Mouse (Mus musculus) MEL (cell line): ENCODE results near the gene Arhgdia. TPM values are rescaled to one million over a fixed set of nuclear protein-coding genes. Genes with fewer than 3 reads are reported as not detected.
A peak's percentile ranks its signal among the peaks of the same experiment; 100 is the strongest.

Experiments
- DNase-seq: peaks from one replicate; pipeline ENCODE4 v3.0.0; 2011; ENCODE audit warnings: low read depth, low spot score
- H3K27ac ChIP-seq: 2 replicates; pipeline ENCODE4 v1.5.1; 2012; ENCODE audit warnings: low read depth, mild to moderate bottlenecking, control low read depth, low read length, moderate library complexity; ENCODE audit not compliant: control insufficient read depth
- H3K27me3 ChIP-seq, 2 experiments: fragments of 150-350 bp in 1 of 2; sonication (generic) in 1 of 2; 2 replicates each; pipeline ENCODE4 v1.6.1; 2012; ENCODE audit warnings: low read length in 2 of 2, mild to moderate bottlenecking in 2 of 2, improper control_type of control experiment in 1 of 2, moderate library complexity in 1 of 2; ENCODE audit not compliant: insufficient read depth in 2 of 2, control insufficient read depth in 1 of 2
- H3K36me3 ChIP-seq, 2 experiments: 2 replicates each; pipeline ENCODE4 v1.6.1; 2012 to 2014; ENCODE audit warnings: low read length in 2 of 2, improper control_type of control experiment in 1 of 2, inconsistent platforms in 1 of 2, mild to moderate bottlenecking in 1 of 2; ENCODE audit not compliant: insufficient read depth in 2 of 2, control insufficient read depth in 1 of 2
- H3K4me1 ChIP-seq, 2 experiments: fragments of 150-350 bp in 1 of 2; sonication (generic) in 1 of 2; 2 replicates each; pipeline ENCODE4 v1.6.1; 2012; ENCODE audit warnings: low read length in 2 of 2, improper control_type of control experiment in 1 of 2, mild to moderate bottlenecking in 1 of 2; ENCODE audit not compliant: insufficient read depth in 2 of 2, control insufficient read depth in 1 of 2
- H3K4me3 ChIP-seq, 2 experiments: fragments of 150-350 bp in 1 of 2; sonication (generic) in 1 of 2; 2 replicates each; pipeline ENCODE4 v1.5.1; 2012; ENCODE audit warnings: low read depth in 2 of 2, low read length in 2 of 2, mild to moderate bottlenecking in 2 of 2, moderate library complexity in 2 of 2, control low read depth in 1 of 2, improper control_type of control experiment in 1 of 2; ENCODE audit not compliant: control insufficient read depth in 1 of 2, insufficient read depth in 1 of 2
- H3K79me2 ChIP-seq: 2 replicates; pipeline ENCODE4 v1.6.1; 2012; ENCODE audit warnings: mild to moderate bottlenecking, low read length, moderate library complexity; ENCODE audit not compliant: control insufficient read depth, poor library complexity, insufficient read depth
- H3K9ac ChIP-seq: 2 replicates; pipeline ENCODE4 v1.6.1; 2012; ENCODE audit warnings: low read depth, mild to moderate bottlenecking, control low read depth, low read length, moderate library complexity; ENCODE audit not compliant: control insufficient read depth, poor library complexity, severe bottlenecking
- H3K9me3 ChIP-seq: fragments of 150-350 bp; sonication (generic); replicated peaks from 2 replicates; pipeline ENCODE4 v1.6.1; 2012; ENCODE audit warnings: mild to moderate bottlenecking, low read length, improper control_type of control experiment, moderate library complexity; ENCODE audit not compliant: insufficient read depth
- BHLHE40 ChIP-seq: IDR thresholded peaks from 2 replicates; pipeline ENCODE4 v1.6.1; 2012; ENCODE audit warnings: low read depth, mild to moderate bottlenecking, inconsistent platforms, low read length, improper control_type of control experiment, borderline replicate concordance
- CHD1 ChIP-seq: IDR thresholded peaks from 2 replicates; pipeline ENCODE4 v1.6.1; 2012; ENCODE audit warnings: low read depth, mild to moderate bottlenecking, inconsistent platforms, low read length, improper control_type of control experiment
- CTCF ChIP-seq, 3 experiments: IDR thresholded peaks in 2 of 3; conservative IDR thresholded peaks in 1 of 3; 2 replicates each; pipeline ENCODE4 v1.5.1; 2011 to 2012; ENCODE audit warnings: low read length in 3 of 3, low read depth in 2 of 3, mild to moderate bottlenecking in 2 of 3, improper control_type of control experiment in 1 of 3, inconsistent platforms in 1 of 3, mixed read lengths in 1 of 3, moderate library complexity in 1 of 3; ENCODE audit not compliant: control insufficient read depth in 1 of 3, insufficient read depth in 1 of 3, poor library complexity in 1 of 3, severe bottlenecking in 1 of 3
- ELF1 ChIP-seq: IDR thresholded peaks from 2 replicates; pipeline ENCODE4 v1.6.1; 2014; ENCODE audit warnings: low read depth, mild to moderate bottlenecking, inconsistent platforms, low read length, improper control_type of control experiment, moderate library complexity
- ETS1 ChIP-seq: IDR thresholded peaks from 2 replicates; pipeline ENCODE4 v1.6.1; 2012; ENCODE audit warnings: low read depth, mild to moderate bottlenecking, inconsistent platforms, low read length, improper control_type of control experiment, moderate library complexity
- GABPA ChIP-seq: IDR thresholded peaks from 2 replicates; pipeline ENCODE4 v1.6.1; 2012; ENCODE audit warnings: low read depth, mild to moderate bottlenecking, inconsistent platforms, low read length, improper control_type of control experiment, moderate library complexity
- HCFC1 ChIP-seq: IDR thresholded peaks from 2 replicates; pipeline ENCODE4 v1.6.1; 2012; ENCODE audit warnings: low read depth, mild to moderate bottlenecking, inconsistent platforms, low read length, improper control_type of control experiment, moderate library complexity
- KAT2A ChIP-seq: conservative IDR thresholded peaks from 2 replicates; pipeline ENCODE4 v1.6.1; 2012; ENCODE audit warnings: low read depth, low read length, improper control_type of control experiment, inconsistent platforms
- MAX ChIP-seq: IDR thresholded peaks from 2 replicates; pipeline ENCODE4 v1.6.1; 2011; ENCODE audit warnings: low read length, improper control_type of control experiment
- MAZ ChIP-seq: IDR thresholded peaks from 2 replicates; pipeline ENCODE4 v1.6.1; 2012; ENCODE audit warnings: low read depth, mild to moderate bottlenecking, inconsistent platforms, low read length, improper control_type of control experiment
- MXI1 ChIP-seq: IDR thresholded peaks from 2 replicates; pipeline ENCODE4 v1.6.1; 2011; ENCODE audit warnings: mild to moderate bottlenecking, low read depth, low read length, improper control_type of control experiment
- NRF1 ChIP-seq: IDR thresholded peaks from 2 replicates; pipeline ENCODE4 v1.6.1; 2014; ENCODE audit warnings: low read depth, mild to moderate bottlenecking, inconsistent platforms, low read length, improper control_type of control experiment, moderate library complexity; ENCODE audit not compliant: poor library complexity, insufficient read depth, severe bottlenecking
- POLR2A ChIP-seq, 2 experiments: IDR thresholded peaks; 2 replicates each; pipeline ENCODE4 v1.6.1; 2011 to 2012; ENCODE audit warnings: low read length in 2 of 2, mild to moderate bottlenecking in 2 of 2, control low read depth in 1 of 2, improper control_type of control experiment in 1 of 2, low read depth in 1 of 2, moderate library complexity in 1 of 2; ENCODE audit not compliant: control insufficient read depth in 1 of 2, insufficient read depth in 1 of 2, poor library complexity in 1 of 2
- POLR2AphosphoS2 ChIP-seq: IDR thresholded peaks from 2 replicates; pipeline ENCODE4 v1.6.1; 2011; ENCODE audit warnings: low read length, improper control_type of control experiment
- POLR2AphosphoS5 ChIP-seq: IDR thresholded peaks from 2 replicates; pipeline ENCODE4 v1.6.1; 2012; ENCODE audit warnings: low read depth, borderline replicate concordance, mild to moderate bottlenecking, inconsistent platforms, low read length, moderate library complexity, mixed read lengths
- SIN3A ChIP-seq: IDR thresholded peaks from 2 replicates; pipeline ENCODE4 v1.6.1; 2012; ENCODE audit warnings: low read length, improper control_type of control experiment, inconsistent platforms
- TAL1 ChIP-seq: IDR thresholded peaks from 2 replicates; pipeline ENCODE4 v1.6.1; 2012; ENCODE audit warnings: mild to moderate bottlenecking, inconsistent platforms, low read length, moderate library complexity, mixed read lengths
- TCF12 ChIP-seq: IDR thresholded peaks from 2 replicates; pipeline ENCODE4 v1.6.1; 2014; ENCODE audit warnings: low read depth, mild to moderate bottlenecking, inconsistent platforms, low read length, improper control_type of control experiment, moderate library complexity
- ZC3H11A ChIP-seq: IDR thresholded peaks from 2 replicates; pipeline ENCODE4 v1.6.1; 2012; ENCODE audit warnings: low read depth, mild to moderate bottlenecking, inconsistent platforms, low read length, improper control_type of control experiment
- ZKSCAN1 ChIP-seq: IDR thresholded peaks from 2 replicates; pipeline ENCODE4 v1.6.1; 2012; ENCODE audit warnings: low read depth, mild to moderate bottlenecking, inconsistent platforms, low read length, improper control_type of control experiment, moderate library complexity
- ZMIZ1 ChIP-seq: IDR thresholded peaks from 2 replicates; pipeline ENCODE4 v1.6.1; 2012; ENCODE audit warnings: low read depth, mild to moderate bottlenecking, inconsistent platforms, low read length, improper control_type of control experiment, moderate library complexity
- polyA plus RNA-seq, 2 experiments: library from polyadenylated mRNA; stranded (reverse) in 1 of 2; unstranded in 1 of 2; fragments of >175 nt in 1 of 2; fragments of >200 nt in 1 of 2; gene quantifications; 2 replicates each; pipeline versions ENCODE4 v1.2.1 to v1.2.4; 2012; ENCODE audit warnings: low replicate concordance in 2 of 2, low read depth in 1 of 2; ENCODE audit not compliant: insufficient read length in 2 of 2, insufficient read depth in 1 of 2, missing spikeins in 1 of 2
- total RNA-seq: library from RNA; depleted of rRNA; stranded (reverse); fragments of 300-350 nt; gene quantifications from 2 replicates; pipeline ENCODE4 v1.2.3, GENCODE M21; 2012

The Arhgdia gene
- total and polyA plus RNA-seq, 3 experiments, result 364 to 821 (median 601) TPM

DNA sequence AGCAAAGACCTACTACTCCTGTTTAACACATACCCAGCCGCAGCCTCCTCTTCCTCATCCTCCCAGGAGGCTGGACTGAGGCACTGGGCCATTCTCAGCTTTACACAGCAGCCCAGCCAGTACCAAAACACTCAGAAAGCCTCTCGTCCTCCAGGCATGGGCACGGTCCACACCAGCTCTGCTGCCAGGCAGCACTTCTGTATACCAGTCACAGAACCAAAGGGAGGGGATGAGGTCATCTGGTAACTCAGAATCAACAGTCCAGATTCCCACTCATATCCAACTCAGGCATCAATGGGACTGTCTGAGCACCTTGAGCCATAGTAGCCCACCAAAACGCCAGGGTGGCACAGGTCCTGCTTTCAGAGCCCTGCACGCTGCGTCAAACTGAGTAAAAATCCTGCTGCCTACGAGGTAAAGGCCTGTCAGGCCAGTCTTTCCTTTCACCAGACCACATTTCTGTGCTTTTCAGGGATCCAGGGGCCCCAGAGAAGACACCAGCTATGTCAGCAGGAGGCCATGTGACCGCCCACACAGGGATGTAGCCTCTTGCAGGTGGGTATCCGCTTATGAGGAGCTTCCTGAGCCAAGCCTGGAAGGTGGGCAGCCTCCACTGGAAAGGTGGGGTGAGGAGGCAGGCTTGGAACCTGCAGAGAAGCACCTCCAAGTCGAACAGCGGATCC lies 45.5 kb upstream of the Arhgdia start:
- Histone ChIP-seq H3K79me2 (peaks cover 58% of the 10 kb centered on the region), H3K4me1 (peaks cover 18 to 35% of the 10 kb centered on the region in 2 experiments), H3K9me3 (no peaks in the 10 kb centered on the region), H3K36me3 (peaks cover 3 to 31% of the 10 kb centered on the region in 2 experiments), H3K27me3 (no peaks in the 10 kb centered on the region), H3K4me3 (no peak overlapping the region), H3K9ac (no peak overlapping the region), H3K27ac (no peak overlapping the region)
- DNase-seq, result no peak
- TF ChIP-seq POLR2A (IDR thresholded peaks at IDR 0.05; ENCODE audit: control insufficient read depth in 1 of 2, insufficient read depth in 1 of 2, low read depth in 1 of 2, low read length in 2 of 2, poor library complexity in 1 of 2) (peak in 1 of 2 experiments; percentile 40; a peak in 2 of 4 replicates), SIN3A (no peak), ZMIZ1 (no peak)

DNA sequence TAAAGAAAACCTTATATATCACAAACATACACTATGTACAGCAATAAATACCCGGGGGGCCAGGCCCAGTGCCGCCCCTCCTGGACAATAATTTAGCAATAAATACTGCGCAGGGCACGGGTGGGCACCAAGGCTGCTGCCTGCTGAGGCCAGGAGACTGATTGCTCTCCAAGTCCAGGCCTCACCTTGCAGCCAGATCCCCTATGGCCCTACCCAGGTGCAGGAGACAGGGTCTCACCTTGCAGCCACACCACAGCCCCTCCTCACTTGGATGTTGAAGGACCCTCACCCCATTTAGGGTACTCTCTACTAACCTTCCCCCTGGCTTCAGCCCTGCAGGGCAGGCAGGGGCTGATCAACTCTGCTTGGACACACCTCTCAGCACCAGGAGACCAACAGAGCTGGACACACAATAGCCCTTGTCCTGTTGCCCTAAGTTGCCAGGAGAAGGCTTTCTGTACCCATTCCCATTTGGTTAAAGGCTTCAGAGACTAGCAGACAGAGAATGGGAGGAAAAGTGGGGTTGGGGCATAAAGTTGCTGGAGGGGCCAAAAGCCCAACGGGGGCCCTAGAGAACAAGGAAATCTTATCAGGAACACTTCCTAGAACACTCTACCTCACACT lies 43.8 kb upstream of the Arhgdia start, which contains the start of gene Sirt7:
TSS of gene Sirt7 (minus strand) at position 89 of the 624 bp plus-strand sequence.
- Histone ChIP-seq H3K36me3 (peaks cover 3 to 17% of the 10 kb centered on the region in 2 experiments), H3K4me1 (peaks cover 4 to 19% of the 10 kb centered on the region in 2 experiments), H3K9ac (peak within 1 kb of the TSS; percentile 92), H3K9me3 (no peaks in the 10 kb centered on the region), H3K4me3 (peak within 1 kb of the TSS; percentile 82 to 93), H3K27ac (peak within 1 kb of the TSS; percentile 54), H3K27me3 (no peaks in the 10 kb centered on the region), H3K79me2 (peaks cover 41% of the 10 kb centered on the region)
- no peak for TF ChIP-seq ZKSCAN1
- 0 out of 2 replicates have a peak, but pooled peaks have one; percentile 45 for TF ChIP-seq CHD1
- TF ChIP-seq POLR2AphosphoS2, result peak; percentile 62
- TF ChIP-seq MAZ, result 0 out of 2 replicates have a peak, but pooled peaks have one; percentile 13
- TF ChIP-seq TCF12, result no peak
- TF ChIP-seq POLR2A (IDR thresholded peaks at IDR 0.05; ENCODE audit: control insufficient read depth in 1 of 2, insufficient read depth in 1 of 2, low read depth in 1 of 2, low read length in 2 of 2, poor library complexity in 1 of 2), result peak in 1 of 2 experiments; percentile 15; a peak in 1 of 4 replicates
- peak; percentile 37; the same call in 1 of the 2 replicates for TF ChIP-seq ZMIZ1
- no peak for DNase-seq

DNA sequence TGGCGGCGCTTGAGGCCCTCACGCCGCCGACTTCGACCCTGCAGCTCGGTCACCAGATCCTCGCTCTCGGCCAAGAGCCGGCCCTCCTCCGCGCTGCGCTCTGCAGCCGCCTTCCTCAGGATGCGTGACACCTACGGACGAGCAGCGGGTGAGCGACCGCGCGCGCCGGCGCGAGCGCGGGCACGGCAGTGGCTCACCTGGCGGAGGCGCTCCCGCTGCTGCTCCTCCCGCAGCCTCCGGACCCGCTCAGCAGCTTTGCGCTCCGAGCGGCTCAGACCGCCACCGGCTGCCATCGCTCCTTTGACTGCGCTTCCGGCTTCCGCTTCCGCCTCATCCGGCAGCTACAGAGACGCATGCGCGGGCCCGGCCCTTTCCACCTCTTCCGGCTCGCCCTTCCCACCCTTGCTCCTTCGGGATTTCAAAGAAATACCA lies 43.3 kb upstream of the Arhgdia start:
- Histone ChIP-seq H3K27me3 (no peaks in the 10 kb centered on the region), H3K27ac (peak overlapping the region; percentile 54), H3K9ac (peak overlapping the region; percentile 92), H3K4me3 (peak overlapping the region; percentile 82 to 93), H3K79me2 (peaks cover 35% of the 10 kb centered on the region), H3K9me3 (no peaks in the 10 kb centered on the region), H3K4me1 (peaks cover 0 to 13% of the 10 kb centered on the region in 2 experiments; a peak in 3 of 4 replicates), H3K36me3 (peaks cover 3 to 12% of the 10 kb centered on the region in 2 experiments)
- peak; percentile 92 for DNase-seq
- no peak for TF ChIP-seq ZC3H11A
- peak; percentile 48 for TF ChIP-seq MXI1
- peak; percentile 58; the same call in 1 of the 2 replicates for TF ChIP-seq TCF12
- peak; percentile 100 for TF ChIP-seq ELF1
- no peak for TF ChIP-seq POLR2AphosphoS5
- TF ChIP-seq GABPA, result no peak
- no peak for TF ChIP-seq BHLHE40
- 0 out of 6 replicates have a peak, but pooled peaks of 1 of the 3 experiments have one; percentile 0 for TF ChIP-seq CTCF (IDR thresholded peaks at IDR 0.05 in 2 of 3, conservative IDR thresholded peaks at IDR 0.05 in 1 of 3; ENCODE audit: control insufficient read depth in 1 of 3, insufficient read depth in 1 of 3, low read depth in 2 of 3, low read length in 3 of 3, poor library complexity in 1 of 3, severe bottlenecking in 1 of 3)
- TF ChIP-seq MAX, result peak; percentile 61; the same call in 1 of the 2 replicates
- peak; percentile 98 for TF ChIP-seq NRF1
- peak; percentile 49; the same call in 1 of the 2 replicates for TF ChIP-seq KAT2A
- peak; percentile 76 to 87 for TF ChIP-seq POLR2A (IDR thresholded peaks at IDR 0.05; ENCODE audit: control insufficient read depth in 1 of 2, insufficient read depth in 1 of 2, low read depth in 1 of 2, low read length in 2 of 2, poor library complexity in 1 of 2)
- TF ChIP-seq HCFC1, result peak; percentile 91
- no peak for TF ChIP-seq TAL1
- peak; percentile 91; the same call in 1 of the 2 replicates for TF ChIP-seq SIN3A
- TF ChIP-seq ETS1, result peak; percentile 16; the same call in 1 of the 2 replicates
